Comparison of ENCODE assay signal across 21 mouse cellular contexts in the genomic region with DNA sequence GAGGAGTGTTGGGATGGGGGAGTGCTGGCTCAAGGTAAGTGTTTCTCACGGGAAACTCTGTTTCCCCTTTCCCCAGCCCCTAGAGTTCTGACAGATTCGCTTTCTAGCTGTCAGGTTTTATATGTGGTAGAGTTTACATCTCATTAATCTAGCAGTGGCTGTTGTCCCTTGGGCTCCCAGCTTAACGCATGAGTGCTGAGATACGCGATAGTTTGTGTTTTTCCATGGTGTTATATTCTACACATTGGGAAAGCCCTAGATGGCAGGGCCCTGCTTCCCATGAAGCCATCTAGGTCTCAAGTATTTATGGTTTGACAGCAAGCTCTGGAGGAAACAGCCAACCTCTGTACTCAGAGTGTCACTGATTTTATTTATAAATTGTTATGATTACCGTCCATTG.
"Had no signal": no experiment of that assay in that cellular context is flagged by ENCODE, and none has a peak within 500 bp of the region (broad histone marks: within the 10 kb centered on the region; RNA-seq: fewer than 3 reads in every experiment).

No protein-coding gene starts in this region.

- H3K4me2 ChIP-seq: liver, embryonic 13.5 days; midbrain, embryonic 12.5 days; neural tube, embryonic 12.5 days; neural tube, embryonic 15.5 days had no signal

- H3K9me3 ChIP-seq: midbrain, embryonic 12.5 days; neural tube, embryonic 12.5 days; neural tube, embryonic 15.5 days had no signal

- H3K9ac ChIP-seq: liver, embryonic 13.5 days; midbrain, embryonic 12.5 days; neural tube, embryonic 12.5 days; neural tube, embryonic 15.5 days had no signal

- DNase-seq: kidney, adult 2 months; kidney, postnatal 36 days; layer of hippocampus, postnatal 36 days; liver, embryonic 13.5 days; lung, adult 2 months; lung, postnatal 36 days; right cerebral cortex, adult 18-20 months; right cerebral cortex, postnatal 14 days; right cerebral cortex, postnatal 4 days; thymus, adult 2 months; thymus, postnatal 14 days; thymus, postnatal 4 days had no signal

- H3K4me1 ChIP-seq: liver, embryonic 13.5 days; midbrain, embryonic 12.5 days; neural tube, embryonic 12.5 days had no signal

- H3K36me3 ChIP-seq: liver, embryonic 13.5 days; midbrain, embryonic 12.5 days; neural tube, embryonic 12.5 days; neural tube, embryonic 15.5 days had no signal

- H3K4me3 ChIP-seq: left cerebral cortex, adult 2 months; liver, embryonic 13.5 days; megakaryocyte, embryonic 14.5 days; midbrain, embryonic 12.5 days; neural tube, embryonic 12.5 days; neural tube, embryonic 15.5 days had no signal

- H3K27me3 ChIP-seq: liver, embryonic 13.5 days; neural tube, embryonic 12.5 days; neural tube, embryonic 15.5 days had no signal

- H3K27ac ChIP-seq: left cerebral cortex, adult 2 months; liver, embryonic 13.5 days; midbrain, embryonic 12.5 days; neural tube, embryonic 12.5 days; neural tube, embryonic 15.5 days; stomach, postnatal 0 days had no signal

- ATAC-seq: inflammation-experienced regulatory T-cells, adult 6 months; intestine, embryonic 16.5 days; lung, postnatal 0 days had no signal
